Comparison of ENCODE assay signal across 8 mouse cellular contexts in the genomic region with DNA sequence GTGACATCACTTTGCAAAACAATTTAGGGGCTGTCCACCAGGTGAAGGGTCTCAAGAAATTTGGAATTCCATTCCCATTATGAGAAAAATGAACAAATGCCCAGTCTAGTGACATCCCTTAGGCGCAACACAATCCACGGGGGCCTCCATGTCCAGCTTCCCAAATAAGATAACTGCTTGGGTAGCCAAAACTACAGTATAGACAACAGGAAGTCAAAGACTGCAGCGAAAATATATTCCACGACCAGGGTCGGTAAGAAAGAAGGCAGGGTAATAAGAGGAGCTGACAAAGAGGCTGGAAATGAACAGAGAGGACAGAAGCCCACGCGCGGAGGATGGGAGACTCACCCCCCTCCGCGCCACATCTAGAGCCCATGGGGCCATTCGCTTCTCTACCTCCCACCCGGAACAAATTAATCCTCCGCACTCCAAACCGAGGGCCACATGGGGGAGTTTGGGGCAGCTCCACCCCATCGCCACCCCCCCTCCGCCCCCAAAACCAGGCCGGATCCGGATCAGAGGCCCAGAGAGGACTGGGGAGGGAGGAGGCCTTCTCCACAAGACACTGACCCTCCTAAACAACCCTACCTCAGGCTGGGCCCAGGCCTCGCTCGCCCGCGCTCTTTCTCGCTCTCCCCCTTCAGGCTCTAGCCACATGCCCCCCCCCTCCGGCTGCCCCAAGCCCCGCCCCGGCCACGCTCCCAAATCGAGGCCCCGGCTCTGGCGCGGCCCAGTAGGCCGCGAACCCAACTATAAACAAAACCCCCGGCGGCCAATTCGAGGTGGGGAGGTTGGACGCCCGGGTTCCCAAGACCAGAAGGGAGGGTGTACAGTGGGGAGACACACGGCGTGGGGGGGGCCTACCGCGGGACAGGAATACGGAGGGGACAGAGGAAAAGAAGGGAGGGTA. TPM values are rescaled to one million over a fixed set of nuclear protein-coding genes. Genes with fewer than 3 reads are reported as not detected.
DNase-seq lines count a peak whose midpoint lies in the region; ATAC-seq and TF ChIP-seq lines count a peak whose summit lies in the region.

A gene (plus strand): TSS at position 196 of the 910 bp plus-strand sequence.

- no peak for TF ChIP-seq EP300 in heart, postnatal 0 days (IDR thresholded peaks at IDR 0.05; ENCODE audit: low read depth)

- no peaks in the 10 kb centered on the region for H3K27me3 ChIP-seq in forebrain, embryonic 14.5 days (replicated peaks; ENCODE audit: control insufficient read depth, insufficient read depth, low read length)
- no peaks in the 10 kb centered on the region for H3K27me3 ChIP-seq in heart, postnatal 0 days (ENCODE audit: control insufficient read depth, insufficient read depth, low read length)
- no peaks in the 10 kb centered on the region for H3K27me3 ChIP-seq in lung, embryonic 14.5 days (ENCODE audit: insufficient read depth, low read length)

- peak within 1 kb of the TSS; percentile 98 for H3K4me3 ChIP-seq in bone marrow, adult 2 months (replicated peaks; ENCODE audit: control insufficient read depth, low read depth, low read length)
- peak within 1 kb of the TSS; percentile 88 for H3K4me3 ChIP-seq in forebrain, embryonic 14.5 days (ENCODE audit: low read depth, low read length)
- peak within 1 kb of the TSS; percentile 89 for H3K4me3 ChIP-seq in heart, postnatal 0 days (ENCODE audit: low read depth, low read length)
- peak within 1 kb of the TSS; percentile 88 for H3K4me3 ChIP-seq in lung, embryonic 14.5 days (ENCODE audit: low read depth, low read length)

- peak within 1 kb of the TSS; percentile 85 for H3K27ac ChIP-seq in bone marrow, adult 2 months (ENCODE audit: control insufficient read depth, insufficient read depth, low read depth, low read length, poor library complexity)
- peak within 1 kb of the TSS; percentile 91 for H3K27ac ChIP-seq in forebrain, embryonic 14.5 days (ENCODE audit: low read depth, low read length)
- peak within 1 kb of the TSS; percentile 94 for H3K27ac ChIP-seq in heart, postnatal 0 days (ENCODE audit: low read depth)
- H3K27ac ChIP-seq in lung, embryonic 14.5 days (ENCODE audit: low read depth) = peak within 1 kb of the TSS; percentile 97

- peak; percentile 69 for ATAC-seq in forebrain, embryonic 14.5 days
- ATAC-seq in heart, postnatal 0 days (ENCODE audit: insufficient read depth, low read depth) = peak; percentile 54
- ATAC-seq in lung, embryonic 14.5 days (ENCODE audit: insufficient read depth) = peak; percentile 78
- ATAC-seq in neutrophil, adult 5-6 weeks (ENCODE audit: extremely low read depth, insufficient number of reproducible peaks, low FRiP score, poor library complexity, severe bottlenecking) = peak; percentile 18

- H3K4me1 ChIP-seq in bone marrow, adult 2 months (ENCODE audit: control insufficient read depth, insufficient read depth, low read length) = no peaks in the 10 kb centered on the region; the same call in 1 of the 2 replicates
- peaks cover 26% of the 10 kb centered on the region for H3K4me1 ChIP-seq in forebrain, embryonic 14.5 days (ENCODE audit: control insufficient read depth, insufficient read depth, low read length)
- H3K4me1 ChIP-seq in heart, postnatal 0 days (ENCODE audit: control insufficient read depth, insufficient read depth) = peaks cover 18% of the 10 kb centered on the region
- peaks cover 18% of the 10 kb centered on the region for H3K4me1 ChIP-seq in lung, embryonic 14.5 days (ENCODE audit: insufficient read depth)

- WGBS in bone marrow, adult 2 months = under 1% methylated on average over 43 of the region's 43 CpGs
- under 1% methylated on average over 43 of the region's 43 CpGs for WGBS in forebrain, embryonic 14.5 days
- under 1% methylated on average over 33 of the region's 43 CpGs for WGBS in heart, postnatal 0 days
- whole genome bisulfite sequencing in lung, embryonic 14.5 days = under 1% methylated on average over 43 of the region's 43 CpGs

- H3K36me3 ChIP-seq in forebrain, embryonic 14.5 days (ENCODE audit: control insufficient read depth, insufficient read depth, low read length) = peaks cover 28% of the 10 kb centered on the region
- peaks cover 30% of the 10 kb centered on the region for H3K36me3 ChIP-seq in heart, postnatal 0 days (replicated peaks; ENCODE audit: control insufficient read depth, insufficient read depth, low read length)
- H3K36me3 ChIP-seq in lung, embryonic 14.5 days (ENCODE audit: insufficient read depth) = peaks cover 35% of the 10 kb centered on the region

- peak; percentile 51 for DNase-seq in ES-CJ7 (ENCODE audit: low read depth, low spot score)
- peak; percentile 58 for DNase-seq in forebrain, embryonic 14.5 days (ENCODE audit: low spot score)
- DNase-seq in heart, postnatal 0 days (ENCODE audit: low spot score) = peak; percentile 68
- peak; percentile 19 to 26 for DNase-seq in layer of hippocampus, adult 8-10 months (ENCODE audit: low spot score in 2 of 2)
- DNase-seq in lung, embryonic 14.5 days = peak; percentile 69
- peak; percentile 57 for DNase-seq in urinary bladder, adult 2 months (ENCODE audit: low spot score)

- H3K4me2 ChIP-seq in forebrain, embryonic 14.5 days (ENCODE audit: low read length) = peak within 1 kb of the TSS; percentile 83
- peak within 1 kb of the TSS; percentile 70 for H3K4me2 ChIP-seq in heart, postnatal 0 days (ENCODE audit: low read depth, low read length)
- H3K4me2 ChIP-seq in lung, embryonic 14.5 days = peak within 1 kb of the TSS; percentile 68

- TF ChIP-seq POLR2A in bone marrow, adult 2 months (IDR thresholded peaks at IDR 0.05; ENCODE audit: borderline replicate concordance, control insufficient read depth, low read depth, low read length) = no peak

- H3K9ac ChIP-seq in forebrain, embryonic 14.5 days (ENCODE audit: low read length) = peak within 1 kb of the TSS; percentile 97
- H3K9ac ChIP-seq in heart, postnatal 0 days (replicated peaks; ENCODE audit: low read depth, low read length) = peak within 1 kb of the TSS; percentile 98
- H3K9ac ChIP-seq in lung, embryonic 14.5 days = peak within 1 kb of the TSS; percentile 98

- H3K9me3 ChIP-seq in forebrain, embryonic 14.5 days (replicated peaks; ENCODE audit: control insufficient read depth, low read length) = no peaks in the 10 kb centered on the region
- H3K9me3 ChIP-seq in heart, postnatal 0 days (replicated peaks; ENCODE audit: control insufficient read depth, low read length) = no peaks in the 10 kb centered on the region
- H3K9me3 ChIP-seq in lung, embryonic 14.5 days (ENCODE audit: low read depth, low read length) = no peaks in the 10 kb centered on the region

- TF ChIP-seq CTCF in bone marrow, adult 2 months (IDR thresholded peaks at IDR 0.05; ENCODE audit: control insufficient read depth, insufficient read depth, low read length) = no peak
- no peak for TF ChIP-seq CTCF in heart, postnatal 0 days (IDR thresholded peaks at IDR 0.05; ENCODE audit: low read depth)
- TF ChIP-seq CTCF in lung, embryonic 14.5 days (IDR thresholded peaks at IDR 0.05; ENCODE audit: low read depth) = no peak

RNA-seq across cellular contexts. Expression of the gene that starts here (rescaled TPM):
- 31.4 and 49.9 TPM in 2 replicates for polyA plus RNA-seq in bone marrow, adult 2 months (2011; ENCODE audit: insufficient read depth, insufficient read length, low replicate concordance, missing spikeins)
- polyA plus RNA-seq in forebrain, embryonic 14.5 days (2014; fragmentation: Nextera tagmentation; extraction: Ambion mirVana) = 246 and 248 TPM in 2 replicates
- total RNA-seq in heart, postnatal 0 days (2014; rRNA removed; ENCODE audit: low replicate concordance) = 111 and 183 TPM in 2 replicates
- polyA plus RNA-seq in heart, postnatal 0 days (2015; fragmentation: Nextera tagmentation; extraction: Ambion mirVana) = 151 and 165 TPM in 2 replicates
- total RNA-seq in layer of hippocampus, adult 8-10 months (2022) = 100 to 1,000 TPM in 1 of 4 experiments, 10 to 100 TPM in 3; 94.7 to 111 (median 99.1) TPM
- 136 and 143 TPM in 2 replicates for polyA plus RNA-seq in lung, embryonic 14.5 days (2014; fragmentation: Nextera tagmentation; extraction: Ambion mirVana)
- total RNA-seq in neutrophil, adult 5-6 weeks (2017) = 95.8 and 104 TPM in 2 replicates
- polyA plus RNA-seq in urinary bladder, adult 2 months (2012; rRNA removed) = 85.5 and 91.1 TPM in 2 replicates

Comparison
In these comparisons a context has a peak if more than half of its experiments do, and no peak if none do; other contexts are left out.
1. Peak in every context shown above with its lines: DNase-seq, ATAC-seq, H3K4me3 ChIP-seq and H3K27ac ChIP-seq.
2. ATAC-seq: peak in every context shown above with its lines; median percentile 78 in lung, embryonic 14.5 days; 69 in forebrain, embryonic 14.5 days; 54 in heart, postnatal 0 days; 18 in neutrophil, adult 5-6 weeks.